Mouse (Mus musculus): ENCODE measurements around the gene Abcc10.
A peak's percentile ranks its signal among the peaks of the same experiment; 100 is the strongest.

The Abcc10 gene

GRCm38 (mm10) chr17:46258279-46259053 is 69.7 kb downstream of the Abcc10 start:
- no peak for DNase-seq (ENCODE audit: low spot score in 2 of 2)

- no peak for DNase-seq (ENCODE audit: low spot score in 2 of 2)
These were observed 73.0 kb downstream of the Abcc10 start for GRCm38 (mm10) chr17:46255147-46255546.

DNA sequence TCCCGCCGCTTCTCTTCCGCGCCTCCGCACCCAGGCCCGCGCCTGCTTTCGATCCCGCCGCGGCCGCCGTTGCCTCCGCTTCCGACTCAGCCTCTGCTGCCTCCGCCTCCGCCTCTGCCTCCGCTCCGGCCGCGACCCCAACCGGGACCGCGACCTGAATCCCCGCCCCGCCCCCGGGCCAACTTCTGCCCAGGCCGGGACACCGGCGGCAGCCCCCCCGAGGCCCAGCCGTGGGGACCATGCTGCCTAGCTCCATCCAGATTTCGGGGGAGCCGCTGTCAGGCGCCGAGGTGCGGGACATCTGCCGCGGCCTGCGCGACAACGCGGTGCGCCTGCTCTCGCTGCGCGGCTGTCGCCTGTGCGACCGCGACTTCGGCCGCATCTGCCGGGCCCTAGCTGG is 74.0 kb downstream of the Abcc10 start:
- DNase-seq (ENCODE audit: low spot score in 2 of 2), result no peak

DNA sequence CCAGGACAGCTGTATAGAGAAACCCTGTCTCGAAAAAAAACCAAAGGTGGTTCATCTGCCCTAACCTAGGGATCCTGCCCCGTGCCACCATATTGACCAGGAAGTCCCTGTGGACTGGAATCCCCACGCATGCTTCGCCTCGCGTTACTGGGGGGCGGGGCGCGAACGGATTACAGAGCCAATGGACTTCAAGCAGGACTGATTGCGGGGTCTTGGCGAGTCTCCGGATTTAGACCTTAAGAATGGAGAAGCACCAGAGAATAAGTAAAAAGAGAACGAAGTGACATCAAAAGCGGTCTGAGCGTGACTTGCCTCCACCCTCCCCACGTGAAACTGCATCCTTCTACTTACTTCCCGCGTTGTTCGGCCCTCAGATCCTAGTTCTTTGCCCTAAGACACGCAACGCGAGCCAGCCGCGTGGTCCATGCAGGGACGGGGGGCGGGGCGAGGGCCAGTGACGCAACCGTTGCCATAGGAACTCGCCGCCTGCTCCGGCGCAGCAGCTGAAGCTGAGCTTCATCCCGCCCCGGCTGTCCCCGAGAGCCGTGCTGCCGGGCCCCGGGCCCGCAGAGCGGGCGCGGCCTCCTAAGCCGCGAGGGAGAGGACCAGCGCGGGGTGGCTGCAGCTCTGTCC is 74.6 kb downstream of the Abcc10 start, which contains the start of gene Lrrc73:
TSS of gene Lrrc73 (plus strand) at position 80 of the 633 bp plus-strand sequence.
- peak; percentile 86 to 87 for DNase-seq (ENCODE audit: low spot score in 2 of 2)

Measured in urinary bladder, adult 18-20 months (tissue).